Mouse (Mus musculus) spleen, postnatal 4 days (tissue): Measurements from ENCODE around the gene Fgfr2.

ENCODE experiments used
- DNase-seq, 2 experiments: peaks; one replicate each; pipeline ENCODE4 v3.0.0; 2022; ENCODE audit warnings: low spot score in 2 of 2

Gene Fgfr2

DNA sequence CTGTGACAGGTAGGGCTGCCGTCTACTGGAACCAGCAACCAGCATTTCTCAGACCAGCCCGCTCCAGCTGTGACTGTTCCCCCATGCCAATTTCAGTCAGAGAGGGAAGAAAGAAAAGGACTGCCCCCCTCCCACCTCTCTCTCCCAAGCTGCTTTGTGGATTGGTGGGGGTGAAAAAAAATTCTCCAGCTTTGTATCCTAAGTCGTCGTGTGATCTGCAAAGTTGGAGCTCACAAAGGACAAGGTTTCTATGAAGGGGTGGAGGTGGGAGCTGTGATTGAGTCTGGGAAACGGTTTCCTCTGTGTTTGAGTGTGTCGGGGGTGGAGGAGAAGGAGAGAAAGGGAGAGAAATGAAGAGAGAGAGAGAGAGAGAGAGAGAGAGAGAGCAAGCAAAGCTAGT is 1147.3 kb downstream of the Fgfr2 start:
- no peak for DNase-seq

DNA sequence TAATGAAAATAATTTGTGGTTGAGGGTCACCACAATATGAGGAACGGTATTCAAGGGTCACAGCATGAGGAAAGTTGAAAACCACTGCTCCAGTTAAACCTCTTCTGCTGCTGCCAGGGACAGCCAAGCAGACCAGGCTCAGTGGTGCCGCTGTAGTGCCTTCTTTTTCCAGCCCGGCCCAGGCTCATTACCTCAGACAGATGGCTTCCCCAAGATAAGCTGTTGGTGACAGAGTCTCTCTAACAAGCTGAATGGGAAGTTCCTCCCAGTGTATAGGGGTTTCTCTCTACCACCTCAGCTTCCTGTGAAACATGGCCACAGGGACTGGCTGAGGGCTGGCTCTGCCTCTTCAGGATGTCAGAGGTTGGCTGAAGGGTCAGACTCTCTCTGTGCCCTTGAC is 1152.9 kb downstream of the Fgfr2 start:
- no peak for DNase-seq

DNA sequence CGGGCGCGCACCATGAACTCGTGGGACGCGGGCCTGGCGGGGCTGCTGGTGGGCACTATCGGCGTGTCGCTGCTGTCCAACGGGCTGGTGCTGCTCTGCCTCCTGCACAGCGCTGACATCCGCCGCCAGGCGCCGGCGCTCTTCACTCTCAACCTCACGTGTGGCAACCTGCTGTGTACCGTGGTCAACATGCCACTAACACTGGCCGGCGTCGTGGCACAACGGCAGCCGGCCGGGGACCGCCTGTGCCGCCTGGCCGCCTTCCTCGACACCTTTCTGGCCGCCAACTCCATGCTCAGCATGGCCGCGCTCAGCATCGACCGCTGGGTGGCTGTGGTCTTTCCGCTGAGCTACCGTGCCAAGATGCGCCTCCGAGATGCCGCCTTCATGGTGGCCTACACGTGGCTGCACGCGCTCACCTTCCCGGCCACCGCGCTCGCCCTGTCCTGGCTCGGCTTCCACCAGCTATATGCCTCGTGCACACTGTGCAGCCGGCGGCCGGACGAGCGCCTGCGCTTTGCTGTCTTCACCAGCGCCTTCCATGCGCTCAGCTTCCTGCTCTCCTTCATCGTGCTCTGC is 1156.1 kb downstream of the Fgfr2 start:
- no peak for DNase-seq

DNA sequence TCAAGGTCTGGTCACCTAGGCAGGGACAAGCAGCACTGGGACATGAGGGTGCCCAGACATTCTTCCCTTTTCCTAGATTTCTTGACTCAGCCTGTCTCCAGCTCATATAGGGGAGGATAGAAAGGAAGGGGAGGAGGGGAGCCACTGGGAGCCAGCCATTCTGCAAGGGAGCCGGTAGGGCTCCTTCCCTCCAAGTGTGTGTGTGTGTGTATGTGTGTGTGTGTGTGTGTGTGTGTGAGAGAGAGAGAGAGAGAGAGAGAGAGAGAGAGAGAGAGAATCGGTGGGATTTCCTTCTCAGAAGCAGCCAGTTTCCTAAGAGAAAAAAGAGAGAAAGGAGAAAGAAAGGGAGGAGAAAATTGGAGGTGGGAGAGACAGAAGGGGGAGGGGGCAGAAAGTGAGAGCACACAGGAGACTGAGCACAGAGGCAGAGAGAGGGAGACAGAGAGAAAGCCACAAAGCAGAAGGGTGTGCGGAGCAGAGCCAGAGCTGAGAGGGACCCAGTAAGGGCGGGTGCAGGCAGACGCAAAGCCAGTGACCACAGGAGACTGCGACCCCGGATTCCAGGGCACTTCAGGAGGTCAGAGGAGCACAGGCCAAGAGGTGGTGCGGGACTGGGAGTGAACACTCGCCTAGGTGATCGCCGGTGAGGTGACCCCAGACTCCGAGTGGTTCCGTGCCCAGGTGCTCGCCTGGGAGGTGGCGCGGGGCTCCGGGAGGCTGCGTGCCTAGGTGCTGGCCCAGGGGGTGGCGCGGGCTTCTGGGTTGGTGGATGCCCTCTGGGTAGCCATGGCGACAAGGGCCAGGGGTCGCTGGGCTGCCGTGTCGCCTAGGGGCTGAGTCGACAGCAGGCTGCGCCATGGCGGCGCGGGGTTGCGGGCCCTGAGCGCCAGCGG is 1156.9 kb downstream of the Fgfr2 start, which contains the start of gene Gpr26:
Gene Gpr26, plus strand, starts transcription at position 438 of the 893 bp plus-strand sequence.
- DNase-seq: no peak

DNA sequence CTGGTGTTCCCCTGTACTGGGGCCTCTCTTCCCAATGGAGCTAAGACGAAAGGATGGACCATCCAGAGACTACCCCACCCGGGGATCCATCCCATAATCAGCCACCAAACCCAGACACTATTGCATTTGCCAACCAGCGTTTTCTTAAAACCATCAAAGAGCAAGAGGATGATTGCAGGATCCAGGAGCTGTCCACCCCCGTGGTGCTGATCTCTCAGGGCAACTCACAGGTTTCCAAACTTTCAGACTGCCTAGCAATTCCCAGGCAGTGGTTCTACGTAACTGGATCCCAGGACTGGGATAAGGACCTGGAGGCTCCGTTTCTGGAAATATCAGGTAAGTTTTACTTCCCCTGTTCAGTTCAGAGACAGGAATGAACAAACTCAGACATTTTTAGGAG is 1162.6 kb downstream of the Fgfr2 start:
- no peak for DNase-seq

DNA sequence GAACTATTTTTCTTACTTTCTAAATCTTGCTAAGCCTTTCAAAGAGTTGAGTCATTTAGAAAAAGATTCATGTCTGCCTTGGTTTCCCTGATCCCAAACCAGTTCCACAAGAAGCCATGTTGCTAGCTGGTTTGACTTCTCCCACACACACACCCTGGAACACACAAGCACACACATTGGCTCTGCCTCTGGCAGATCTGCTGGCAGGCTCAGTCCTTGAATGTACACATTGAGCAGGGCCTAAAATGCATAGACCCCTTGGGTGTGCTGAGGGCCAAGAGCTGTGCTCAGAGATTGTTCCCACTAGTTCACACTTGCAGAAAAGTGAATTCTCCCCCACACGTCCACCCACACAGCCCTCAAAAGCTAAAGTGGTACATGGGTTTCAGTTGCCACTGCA is 1164.4 kb downstream of the Fgfr2 start:
- no peak for DNase-seq

DNA sequence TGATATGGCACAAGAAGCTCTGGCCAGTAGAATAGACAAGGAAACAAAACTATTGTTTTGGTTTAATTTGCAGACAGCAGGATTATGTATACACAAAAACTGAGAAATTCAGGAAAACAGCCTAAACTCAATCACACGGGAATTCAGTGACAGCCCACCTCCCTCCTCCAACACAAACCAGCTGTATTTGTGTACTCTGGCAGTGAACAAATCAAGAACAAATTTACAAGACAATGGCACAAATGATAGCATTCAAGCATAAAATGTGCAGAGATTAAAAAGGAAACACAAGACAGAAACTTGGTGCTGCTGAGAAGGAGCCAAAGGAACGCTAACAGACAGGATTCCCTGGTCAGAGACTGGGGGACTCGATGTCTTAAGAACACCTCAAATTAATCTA is 1169.7 kb downstream of the Fgfr2 start:
- DNase-seq: no peak

DNA sequence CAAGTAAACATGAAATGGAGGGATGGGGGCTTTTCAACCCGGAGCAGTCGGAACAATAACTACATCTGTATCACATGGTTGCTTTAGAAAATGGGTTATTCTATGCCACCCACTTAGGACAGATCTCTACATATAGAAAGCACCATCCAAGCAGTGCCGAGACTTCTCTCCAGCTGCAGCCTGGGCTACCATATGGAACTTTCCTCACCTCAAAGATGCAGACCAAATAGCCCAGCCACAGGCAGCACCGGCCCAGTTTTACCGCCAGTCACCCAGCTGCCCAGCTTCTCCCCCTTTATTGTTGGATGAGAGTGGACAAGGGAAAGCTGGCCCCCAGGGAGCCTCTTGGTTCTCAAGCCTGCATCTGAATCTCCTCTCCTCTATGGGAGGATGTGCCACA is 1172.0 kb downstream of the Fgfr2 start:
- no peak for DNase-seq

DNA sequence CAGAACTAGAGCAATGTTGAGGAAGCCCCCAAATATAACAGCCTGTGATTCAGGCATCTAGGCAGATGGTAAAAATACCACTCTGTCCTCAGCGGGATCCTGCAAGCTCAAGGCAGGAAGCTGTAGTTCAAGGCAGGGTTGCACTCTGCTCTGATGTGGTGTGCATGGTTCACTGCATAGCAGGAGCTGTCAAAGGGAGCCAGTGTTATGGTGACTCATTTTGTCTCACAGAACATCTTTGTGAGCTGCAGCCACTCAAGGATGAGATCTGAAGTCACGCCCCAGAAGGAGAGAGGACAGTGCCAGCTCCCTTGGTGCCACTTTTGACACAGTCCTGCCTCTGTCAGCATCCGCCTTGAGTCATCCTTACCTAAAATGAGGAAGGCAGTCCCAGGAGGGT is 1185.5 kb downstream of the Fgfr2 start:
- DNase-seq: no peak

DNA sequence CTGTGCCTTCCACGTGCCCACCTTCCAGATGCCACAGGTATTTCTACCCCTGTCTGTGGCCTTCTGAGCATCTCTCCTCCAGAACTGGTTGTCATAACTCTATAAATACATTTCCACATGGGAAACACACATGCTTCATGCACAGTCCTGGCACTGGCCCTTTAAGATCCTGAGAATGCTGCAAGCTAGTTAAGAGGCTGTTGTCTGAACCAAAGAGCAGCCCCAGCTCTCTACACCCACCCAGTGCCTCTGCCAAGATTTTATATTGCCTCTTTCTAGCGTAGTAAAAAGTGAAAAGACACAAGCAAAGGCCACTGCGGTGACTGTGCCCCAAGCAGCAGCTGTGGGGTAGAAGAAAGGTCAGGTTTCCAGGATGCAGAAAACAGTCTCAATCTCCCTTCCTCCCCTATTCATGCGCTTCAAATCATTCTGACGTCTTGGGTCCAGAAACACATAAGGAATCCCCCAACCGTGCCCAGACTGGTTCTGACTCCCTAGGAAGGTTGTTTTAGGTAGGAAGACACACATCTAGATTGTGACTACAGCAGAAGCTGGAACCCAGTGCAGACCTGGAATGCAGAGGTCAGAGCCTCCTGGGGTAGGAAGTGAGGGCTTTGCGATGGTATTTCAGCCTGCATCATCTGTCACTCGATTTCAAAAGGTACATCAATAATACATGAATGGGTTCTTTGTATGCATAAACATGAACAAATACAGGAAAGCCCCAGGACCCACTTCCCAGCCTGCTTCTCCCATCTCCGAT is 1195.7 kb downstream of the Fgfr2 start:
- no peak for DNase-seq

DNA sequence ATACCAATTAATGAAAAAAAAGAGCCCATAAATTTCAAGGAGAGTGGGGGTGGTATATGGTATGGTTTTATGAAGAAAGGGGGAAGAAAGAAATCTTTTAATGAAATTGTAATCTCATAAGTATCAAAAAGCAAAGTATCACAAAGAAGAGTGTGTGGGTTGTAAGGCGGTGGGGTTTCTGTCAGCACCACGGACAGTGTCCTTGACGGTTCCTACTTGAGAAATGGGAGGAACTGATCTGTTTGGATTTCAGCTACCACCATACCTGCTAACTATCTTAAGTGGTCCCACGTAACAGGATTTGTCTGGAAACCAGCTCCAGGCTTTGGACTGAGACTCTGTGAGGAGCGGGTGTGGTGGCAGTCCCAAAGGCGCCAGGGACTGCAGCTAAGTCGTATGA is 1205.8 kb downstream of the Fgfr2 start:
- DNase-seq: no peak

DNA sequence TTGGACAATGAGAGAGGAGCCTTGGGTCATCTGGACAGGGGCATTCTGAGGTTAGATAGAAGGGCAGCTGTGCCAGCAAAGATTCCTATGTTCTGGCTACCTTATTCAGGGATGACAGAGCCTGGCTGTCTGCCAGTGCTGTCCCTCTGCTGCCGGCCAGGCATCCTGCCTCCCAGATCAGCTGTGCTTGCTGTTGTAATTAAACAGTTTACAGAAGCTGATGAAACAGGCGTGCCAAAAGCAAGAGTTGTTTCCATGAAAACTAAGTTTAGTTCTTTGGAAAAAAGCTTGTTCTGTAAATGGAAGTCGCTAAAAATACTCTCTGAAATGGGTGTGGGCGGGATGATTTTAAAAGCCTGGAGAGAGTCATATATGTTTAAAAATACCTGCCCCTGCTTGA is 1213.5 kb downstream of the Fgfr2 start:
- no peak for DNase-seq

DNA sequence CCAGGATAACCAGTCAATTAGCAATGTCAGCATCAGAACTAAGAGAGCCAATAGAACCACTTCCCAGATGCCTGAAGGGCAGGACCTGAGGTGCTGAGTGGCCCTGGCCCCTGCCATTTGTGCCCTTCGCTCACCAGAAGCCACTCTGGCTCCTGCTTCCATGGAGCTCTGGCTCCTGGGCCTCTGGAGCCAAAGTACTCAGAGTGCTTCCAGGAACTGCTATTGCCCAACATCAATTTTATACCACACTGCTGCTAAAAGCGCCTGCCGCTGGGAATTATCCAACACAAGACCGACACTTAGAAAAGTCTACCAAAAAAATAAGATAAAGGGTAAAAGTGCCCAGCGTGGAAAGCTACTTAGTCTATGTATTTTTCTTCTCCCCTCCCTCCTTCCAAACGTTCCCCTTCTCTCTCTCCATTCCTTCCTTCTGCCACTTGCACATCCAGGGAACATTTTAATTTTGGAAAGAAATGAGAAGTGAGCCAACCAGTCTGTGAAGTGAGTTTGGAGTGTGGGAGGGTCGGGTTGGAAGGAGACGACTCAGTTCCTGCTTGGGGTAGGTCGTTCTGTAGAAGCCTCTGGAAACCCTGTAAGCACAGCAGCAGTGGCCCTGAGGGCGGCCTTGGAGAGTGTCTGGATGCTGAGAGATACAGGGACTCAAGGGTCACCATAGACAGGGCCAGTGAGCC is 1216.5 kb downstream of the Fgfr2 start:
- no peak for DNase-seq

DNA sequence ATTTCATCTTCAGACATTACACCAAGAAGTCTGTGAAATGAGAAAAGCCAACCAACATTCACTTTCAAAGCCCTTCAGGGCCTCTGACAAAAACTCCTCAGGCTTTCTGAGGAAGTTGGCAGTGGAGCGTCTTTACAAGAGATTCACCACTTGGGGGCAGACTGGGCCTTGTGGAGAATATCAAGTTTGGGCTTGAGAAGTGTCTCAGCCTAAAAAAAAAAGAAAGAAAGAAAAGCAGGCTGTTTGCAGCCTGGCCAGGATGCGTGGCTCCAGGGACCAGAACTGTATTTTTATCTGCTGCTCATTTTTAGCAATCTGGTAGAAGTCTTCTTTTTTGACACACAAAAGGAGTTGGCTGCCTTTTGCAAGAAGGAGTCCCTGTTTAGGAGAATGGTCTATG is 1223.8 kb downstream of the Fgfr2 start:
- DNase-seq: peak in 1 of 2 experiments; percentile 24

DNA sequence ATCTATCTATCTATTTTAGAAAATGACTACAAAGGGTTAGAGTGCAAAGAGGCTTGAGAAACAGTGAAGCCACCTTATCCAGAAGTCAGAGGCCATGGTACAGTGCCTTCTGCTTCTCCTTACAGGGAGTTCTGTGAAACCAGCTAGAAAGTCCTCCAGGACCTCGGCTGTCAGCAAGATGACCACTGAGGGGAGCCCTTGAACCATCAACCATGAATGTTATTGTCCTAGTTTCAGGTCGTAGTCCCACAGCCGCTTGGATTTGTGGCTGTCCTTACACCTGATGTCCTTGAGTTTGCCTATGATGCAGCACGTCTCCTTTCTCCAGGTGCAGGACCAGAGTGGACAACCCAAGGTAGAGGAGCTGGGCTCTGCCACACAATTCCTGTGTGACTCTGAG is 1225.9 kb downstream of the Fgfr2 start:
- no peak for DNase-seq

DNA sequence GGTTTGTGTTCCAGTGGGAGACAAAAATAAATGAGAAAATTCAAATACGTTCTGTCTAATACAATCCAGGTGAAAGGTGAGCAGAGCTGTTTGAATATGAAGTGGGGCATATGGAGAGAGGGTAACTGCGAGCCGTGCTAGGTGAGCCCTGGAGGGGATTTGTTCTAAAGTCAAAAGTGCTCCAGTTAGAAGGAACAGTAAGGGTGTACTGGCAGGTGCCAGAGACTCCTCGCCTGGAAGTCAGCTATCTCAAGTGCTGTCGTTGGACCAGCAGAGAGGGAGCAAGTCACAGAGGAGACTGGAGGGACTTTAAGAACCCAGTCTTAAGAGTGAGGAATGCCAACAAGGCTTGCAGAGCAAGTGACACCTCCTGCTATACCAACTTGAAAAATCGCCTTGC is 1240.3 kb downstream of the Fgfr2 start:
- DNase-seq: no peak

DNA sequence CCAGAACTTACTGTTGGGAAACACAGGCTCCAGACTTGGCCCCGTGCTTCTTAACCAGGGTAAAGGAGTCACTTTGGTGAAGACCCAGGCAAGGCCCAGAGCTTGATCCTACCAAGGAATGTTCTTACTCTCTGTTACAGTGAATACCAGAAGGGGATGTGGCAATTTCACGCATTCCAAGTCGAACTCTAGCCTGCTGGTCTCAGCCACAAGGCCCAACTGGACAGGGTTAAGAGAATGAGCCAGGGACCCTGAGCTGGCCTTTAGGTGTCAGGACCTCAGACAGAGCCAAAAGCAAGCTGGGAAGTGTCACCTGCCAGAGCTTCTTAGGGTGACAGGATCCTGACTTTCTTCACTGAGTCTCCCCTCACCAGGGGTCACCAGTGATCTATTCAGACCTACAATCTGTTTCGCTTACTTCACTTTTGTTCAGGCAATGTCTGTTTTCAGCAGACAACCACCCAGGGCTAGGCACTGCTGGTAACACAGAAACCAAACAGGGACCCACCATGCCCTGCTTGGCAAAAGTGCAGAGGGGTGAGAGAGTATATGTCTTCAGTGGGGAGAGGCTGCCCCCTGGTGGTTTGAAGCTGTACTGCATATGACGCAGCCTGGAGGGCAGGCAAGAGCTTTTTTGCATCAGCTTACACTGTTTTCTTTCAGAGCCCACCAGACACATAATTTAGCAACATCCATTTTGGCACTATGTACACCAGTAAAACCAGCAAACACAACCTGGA is 1241.1 kb downstream of the Fgfr2 start:
- DNase-seq: peak; percentile 55 to 86

DNA sequence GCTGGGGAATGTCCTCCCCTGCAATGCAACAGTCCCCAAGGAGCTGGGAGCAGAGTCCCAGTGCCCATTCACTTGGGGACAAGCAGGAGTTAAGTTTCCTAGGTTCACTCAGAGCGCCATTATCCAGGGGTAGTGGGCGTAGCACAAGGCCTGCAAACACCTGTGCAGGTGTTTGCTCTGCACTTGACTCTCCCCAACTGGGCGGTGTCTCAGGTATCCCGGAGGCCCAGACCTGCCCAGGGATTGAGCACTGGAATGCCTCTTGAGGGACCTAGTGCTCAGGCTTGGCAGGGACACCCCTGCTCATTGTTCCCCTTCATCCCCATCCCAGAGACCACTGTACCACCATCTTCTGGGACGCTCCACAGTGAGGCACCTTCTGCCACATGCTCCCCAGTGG is 1243.0 kb downstream of the Fgfr2 start:
- DNase-seq: no peak

DNA sequence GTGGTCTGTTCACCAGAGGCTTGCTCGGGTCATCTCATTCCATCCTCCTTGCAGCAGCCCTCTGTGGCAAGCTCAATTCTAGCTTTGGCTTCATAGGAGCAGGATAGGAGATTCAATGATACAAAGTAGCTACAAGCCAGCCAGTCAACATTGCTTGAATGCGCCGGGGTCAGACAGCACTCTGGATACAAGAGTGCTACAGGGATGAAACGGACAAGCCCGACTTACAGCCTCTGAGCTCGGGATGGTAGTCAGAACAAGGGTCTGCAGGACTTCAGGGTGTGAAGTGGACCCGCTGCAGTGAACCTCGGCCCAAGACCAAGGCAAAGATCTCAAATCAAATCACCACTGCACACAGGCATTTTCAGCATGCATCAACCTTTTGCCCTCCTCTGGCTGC is 1244.3 kb downstream of the Fgfr2 start:
- no peak for DNase-seq

DNA sequence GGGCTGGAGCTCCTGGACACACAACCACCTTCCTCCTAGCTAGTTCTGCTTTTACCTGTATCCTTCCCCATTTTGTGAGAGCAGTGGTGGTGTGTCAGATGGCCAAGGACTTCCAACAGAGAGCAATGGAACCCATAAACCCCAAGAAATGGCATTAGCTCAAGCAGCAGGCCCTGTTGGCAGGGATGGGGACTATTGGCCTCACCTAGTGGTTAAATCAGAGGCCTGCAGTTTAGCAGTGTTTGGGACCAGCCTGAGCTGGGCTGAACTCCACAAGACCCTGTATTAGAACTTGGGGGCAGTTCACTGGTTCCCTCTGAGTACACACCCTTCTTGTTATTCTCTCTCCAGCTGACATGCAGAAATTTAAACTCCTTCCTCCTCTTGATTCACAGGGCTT is 1262.0 kb downstream of the Fgfr2 start:
- DNase-seq: no peak

DNA sequence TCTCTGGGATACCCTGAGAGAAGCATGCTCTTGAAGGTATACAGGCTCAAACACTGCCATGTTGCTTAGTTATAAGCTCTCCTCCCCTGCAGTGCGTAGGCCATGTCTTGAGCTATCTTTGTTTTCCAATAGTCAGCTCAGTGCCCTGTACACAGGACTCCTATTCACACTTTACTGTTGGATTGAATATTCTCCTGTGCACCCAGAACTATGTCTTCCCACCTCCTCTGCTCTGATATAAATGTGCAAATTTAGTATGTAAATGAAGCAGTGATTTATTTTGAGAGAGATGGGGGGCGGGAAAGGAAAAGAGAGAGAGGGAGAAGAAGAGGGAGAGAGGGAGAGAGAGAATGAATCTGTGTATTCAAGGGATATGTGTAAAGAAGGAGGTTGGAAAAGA is 1267.5 kb downstream of the Fgfr2 start:
- no peak for DNase-seq
